Mouse (Mus musculus) liver, adult 2 months (tissue): ENCODE results near the gene Acoxl. TPM values are rescaled to one million over a fixed set of nuclear protein-coding genes. Genes with fewer than 3 reads are reported as not detected.
A peak's percentile ranks its signal among the peaks of the same experiment; 100 is the strongest.

Source experiments
- DNase-seq: peaks from one replicate; pipeline ENCODE4 v3.0.0-alpha.2; 2011; ENCODE audit warnings: low read depth, low spot score; ENCODE audit errors: extremely low read depth
- H3K27ac ChIP-seq: fragments of 200-500 bp; replicated peaks from 2 replicates; pipeline ENCODE4 v1.5.1; 2012; ENCODE audit warnings: low read depth, mild to moderate bottlenecking, control low read depth, inconsistent platforms, low read length; ENCODE audit not compliant: insufficient read depth
- H3K27me3 ChIP-seq: fragments of 200-500 bp; 2 replicates; pipeline ENCODE4 v1.6.1; 2012; ENCODE audit warnings: mild to moderate bottlenecking, moderate library complexity, low read length, inconsistent platforms; ENCODE audit not compliant: control insufficient read depth, insufficient read depth
- H3K36me3 ChIP-seq: fragments of 200-500 bp; 2 replicates; pipeline ENCODE4 v1.6.1; 2012; ENCODE audit warnings: low read length, inconsistent platforms; ENCODE audit not compliant: control insufficient read depth, insufficient read depth
- H3K4me1 ChIP-seq: fragments of 200-500 bp; 2 replicates; pipeline ENCODE4 v1.6.1; 2011; ENCODE audit warnings: low read length; ENCODE audit not compliant: control insufficient read depth, insufficient read depth
- H3K4me3 ChIP-seq: fragments of 200-500 bp; 2 replicates; pipeline ENCODE4 v1.5.1; 2011; ENCODE audit warnings: low read depth, mild to moderate bottlenecking, control low read depth, low read length, moderate library complexity; ENCODE audit not compliant: insufficient read depth
- H3K79me2 ChIP-seq: fragments of 200-500 bp; 2 replicates; pipeline ENCODE4 v1.6.1; 2012; ENCODE audit warnings: inconsistent platforms, mild to moderate bottlenecking, low read length, moderate library complexity; ENCODE audit not compliant: control insufficient read depth, insufficient read depth
- H3K9ac ChIP-seq: fragments of 200-500 bp; 2 replicates; pipeline ENCODE4 v1.6.1; 2012; ENCODE audit warnings: low read depth, mild to moderate bottlenecking, control low read depth, inconsistent platforms, low read length
- CTCF ChIP-seq: fragments of 200-500 bp; IDR thresholded peaks from 2 replicates; pipeline ENCODE4 v1.5.1; 2011; ENCODE audit warnings: low read depth, low read length, control low read depth
- POLR2A ChIP-seq: fragments of 200-500 bp; IDR thresholded peaks from 2 replicates; pipeline ENCODE4 v1.6.1; 2011; ENCODE audit warnings: low read length, control low read depth; ENCODE audit not compliant: insufficient read depth; ENCODE audit errors: extremely low read depth
- WGBS: fragments of 180-500 bp; shearing (Covaris S2); methylation state at CpG from one replicate; pipeline ENCODE4 v1.1.7; 2018; 5-methylcytosine and 5-hydroxymethylcytosine counted together
- polyA plus RNA-seq: library from polyadenylated mRNA; depleted of rRNA; stranded (reverse); fragments of >200 nt; gene quantifications from 2 replicates; pipeline ENCODE4 v1.2.3, GENCODE M21; 2012
- total RNA-seq: library from RNA; depleted of rRNA; stranded (reverse); fragments of >200 nt; gene quantifications from 2 replicates; pipeline ENCODE4 v1.2.3, GENCODE M21; 2014

Acoxl gene
- total and polyA plus RNA-seq, 2 experiments: not detected

DNA sequence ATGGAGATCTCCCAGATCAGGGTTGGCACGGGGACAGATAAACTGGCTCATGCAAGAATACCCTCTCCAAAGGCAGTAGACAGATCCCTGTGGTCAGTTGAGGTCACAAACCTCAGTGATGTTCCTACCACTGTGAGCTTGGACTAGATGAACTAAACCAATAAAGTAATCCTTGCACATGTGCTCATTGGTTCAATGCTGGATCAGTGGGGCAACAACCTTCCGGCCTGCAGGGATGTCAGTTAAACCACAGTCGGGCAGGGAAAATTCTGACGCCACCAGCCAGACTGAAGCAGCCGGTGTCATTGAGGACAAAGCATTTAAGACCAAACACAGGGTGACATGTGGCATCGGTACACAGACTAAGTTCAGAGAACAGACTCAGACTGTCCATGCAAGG, 224.1 kb downstream of the Acoxl start:
- H3K9ac ChIP-seq: no peak overlapping the region
- H3K79me2 ChIP-seq: no peaks in the 10 kb centered on the region
- no peaks in the 10 kb centered on the region for H3K27me3 ChIP-seq
- DNase-seq: no peak
- H3K4me1 ChIP-seq: no peaks in the 10 kb centered on the region
- TF ChIP-seq POLR2A (no peak), CTCF (no peak)
- H3K4me3 ChIP-seq: no peak overlapping the region
- H3K36me3 ChIP-seq: no peaks in the 10 kb centered on the region
- 84% methylated on average over 6 of the region's 6 CpGs for WGBS
- H3K27ac ChIP-seq: no peak overlapping the region

DNA sequence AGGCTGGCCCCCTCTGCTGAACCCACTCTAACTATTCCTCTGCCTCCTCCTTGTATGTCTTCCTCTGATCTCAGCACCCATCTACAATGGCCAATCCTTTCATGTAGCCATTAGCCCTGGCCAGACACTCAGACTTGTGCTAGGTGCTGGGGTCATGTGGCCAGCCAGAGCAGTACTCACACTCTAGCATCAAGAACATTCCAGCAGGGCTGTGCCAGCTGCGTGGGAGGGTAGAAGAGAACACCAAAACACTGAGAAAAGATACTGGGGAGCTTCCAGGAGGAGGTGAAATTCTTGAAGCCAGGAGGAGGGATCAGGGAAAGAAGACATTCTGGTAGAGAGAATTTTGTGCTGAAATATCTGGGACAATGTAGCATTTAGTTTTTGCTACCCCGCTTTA, 226.3 kb downstream of the Acoxl start:
- TF ChIP-seq CTCF: no peak
- TF ChIP-seq POLR2A: no peak
- no peak overlapping the region for H3K9ac ChIP-seq
- no peak overlapping the region for H3K4me3 ChIP-seq
- no peak for DNase-seq
- WGBS: 86% methylated on average over 2 of the region's 2 CpGs
- H3K79me2 ChIP-seq: no peaks in the 10 kb centered on the region
- H3K27me3 ChIP-seq: no peaks in the 10 kb centered on the region
- H3K4me1 ChIP-seq: no peaks in the 10 kb centered on the region
- H3K36me3 ChIP-seq: no peaks in the 10 kb centered on the region
- no peak overlapping the region for H3K27ac ChIP-seq

DNA sequence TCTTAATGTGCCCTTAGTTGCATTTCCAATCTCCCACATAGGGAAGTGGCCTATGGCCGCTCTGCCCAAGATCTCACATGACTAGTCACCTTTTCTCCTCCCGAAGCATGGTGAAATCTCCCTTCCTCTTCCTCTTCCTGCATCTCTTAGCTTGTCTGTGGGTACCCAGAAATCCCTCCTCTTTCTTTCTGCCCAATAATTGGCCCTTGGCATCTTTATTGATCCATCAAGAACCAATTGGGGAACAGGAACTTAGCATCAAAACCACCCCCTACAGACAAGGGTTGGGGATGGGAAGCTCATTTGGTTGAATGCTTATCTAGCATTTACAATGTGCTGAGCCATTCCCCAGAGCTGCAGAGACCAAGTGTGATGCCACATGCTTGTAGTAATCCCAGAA, 226.9 kb downstream of the Acoxl start:
- WGBS: 92% methylated on average over 2 of the region's 2 CpGs
- Histone ChIP-seq H3K4me1 (no peaks in the 10 kb centered on the region), H3K36me3 (no peaks in the 10 kb centered on the region), H3K27me3 (no peaks in the 10 kb centered on the region), H3K27ac (no peak overlapping the region), H3K79me2 (no peaks in the 10 kb centered on the region), H3K9ac (no peak overlapping the region), H3K4me3 (no peak overlapping the region)
- peak; percentile 21 for DNase-seq
- TF ChIP-seq POLR2A (no peak), CTCF (no peak)

DNA sequence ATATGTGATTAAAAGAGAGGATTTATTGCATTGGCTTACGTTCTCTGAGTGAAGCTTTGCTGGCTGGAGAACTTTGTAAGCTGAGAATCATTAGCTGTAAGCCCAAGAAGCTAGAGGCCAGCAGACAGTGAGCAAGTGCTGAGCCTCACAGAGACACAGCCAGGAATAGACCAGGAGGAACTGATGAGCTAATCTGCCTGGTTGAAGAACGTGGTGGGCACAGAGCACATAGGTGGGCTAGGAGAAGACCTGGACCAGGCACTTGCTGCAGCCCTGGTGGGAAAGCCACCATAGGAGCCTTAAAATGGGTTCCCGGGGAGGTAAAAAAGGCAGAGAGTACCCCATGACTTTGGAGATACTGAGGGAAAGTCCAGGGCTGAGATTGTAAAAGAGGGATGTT, 228.5 kb downstream of the Acoxl start:
- Histone ChIP-seq H3K4me1 (no peaks in the 10 kb centered on the region; the same call in 1 of the 2 replicates), H3K4me3 (no peak overlapping the region), H3K36me3 (no peaks in the 10 kb centered on the region), H3K27me3 (no peaks in the 10 kb centered on the region), H3K27ac (no peak overlapping the region), H3K79me2 (no peaks in the 10 kb centered on the region), H3K9ac (no peak overlapping the region)
- TF ChIP-seq CTCF (no peak), POLR2A (no peak)
- 87% methylated on average over 3 of the region's 3 CpGs for WGBS
- DNase-seq: no peak

DNA sequence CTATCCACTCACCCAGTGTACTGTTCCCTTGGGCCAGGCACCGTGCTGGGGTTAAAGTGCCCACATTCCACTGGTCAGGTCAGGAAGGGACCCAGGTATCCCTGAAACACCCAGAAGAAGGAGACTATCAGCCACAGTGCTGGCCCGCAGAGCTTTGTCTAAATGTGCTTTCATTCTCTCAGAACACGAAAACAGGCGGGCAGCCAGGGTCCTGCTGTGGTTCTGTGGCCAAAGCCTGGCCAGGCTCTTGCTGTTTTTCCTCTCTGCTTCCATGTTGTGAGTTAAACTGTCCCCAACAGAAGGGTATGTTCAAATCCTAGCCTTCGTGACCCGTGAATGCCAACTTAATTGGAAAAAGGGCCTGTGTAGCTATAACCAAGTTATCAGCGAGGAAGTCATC, 228.9 kb downstream of the Acoxl start:
- Histone ChIP-seq H3K9ac (no peak overlapping the region), H3K4me3 (no peak overlapping the region), H3K4me1 (no peaks in the 10 kb centered on the region; the same call in 1 of the 2 replicates), H3K27me3 (no peaks in the 10 kb centered on the region), H3K27ac (no peak overlapping the region), H3K79me2 (no peaks in the 10 kb centered on the region), H3K36me3 (no peaks in the 10 kb centered on the region)
- DNase-seq: no peak
- WGBS: 89% methylated on average over 7 of the region's 7 CpGs
- no peak for TF ChIP-seq CTCF
- TF ChIP-seq POLR2A: no peak

DNA sequence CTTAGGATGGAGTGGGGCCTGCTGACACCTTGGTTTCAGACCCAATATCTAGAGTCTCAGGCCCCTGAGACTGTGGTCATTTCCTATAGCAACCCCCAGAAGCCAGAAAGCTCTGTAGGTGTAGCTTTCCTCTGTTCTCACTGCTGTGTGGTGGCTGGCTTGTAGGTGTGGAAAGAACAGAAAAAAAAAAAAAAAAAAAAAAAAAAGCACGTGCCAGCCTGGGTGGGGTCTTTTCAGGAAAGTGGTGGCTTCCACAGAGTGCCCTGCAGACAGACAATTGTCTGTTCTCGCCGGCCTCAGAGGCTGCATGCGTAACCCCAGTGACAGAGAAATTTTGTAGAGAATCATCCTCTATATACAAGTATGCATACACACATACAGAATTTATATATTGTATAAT, 229.5 kb downstream of the Acoxl start:
- DNase-seq: no peak
- no peak overlapping the region for H3K9ac ChIP-seq
- WGBS: 84% methylated on average over 4 of the region's 4 CpGs
- H3K27me3 ChIP-seq: no peaks in the 10 kb centered on the region
- no peaks in the 10 kb centered on the region; the same call in 1 of the 2 replicates for H3K4me1 ChIP-seq
- no peak overlapping the region for H3K27ac ChIP-seq
- H3K4me3 ChIP-seq: no peak overlapping the region
- no peaks in the 10 kb centered on the region for H3K79me2 ChIP-seq
- no peaks in the 10 kb centered on the region for H3K36me3 ChIP-seq
- no peak for TF ChIP-seq CTCF
- no peak for TF ChIP-seq POLR2A
